Mouse (Mus musculus): ENCODE measurements around the gene Tmem120a.

Gene Tmem120a

DNA sequence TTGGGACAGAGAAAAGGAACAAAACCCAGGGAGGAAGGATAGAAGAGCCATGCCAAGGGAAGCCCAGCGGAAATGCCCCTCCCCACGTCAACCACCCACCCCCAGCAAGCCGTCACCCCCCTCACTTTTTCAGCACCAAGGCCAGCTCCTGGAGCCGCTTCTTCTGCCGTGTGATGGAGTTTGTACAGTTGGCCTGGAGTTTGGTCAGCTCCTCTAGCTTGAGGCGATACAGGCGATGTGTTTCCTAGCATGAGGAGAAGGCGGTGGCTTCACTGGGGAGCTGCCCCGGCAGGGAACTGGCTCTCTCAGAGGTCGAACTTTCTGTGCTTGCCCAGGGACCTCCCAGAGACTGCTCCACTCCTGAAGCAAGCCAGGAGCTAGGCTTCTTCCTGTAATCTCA is 2.1 kb downstream of the Tmem120a start:
- DNase-seq (ENCODE audit: low read depth, low spot score) = peak; percentile 8
- Histone ChIP-seq H3K36me3 (ENCODE audit: control insufficient read depth, insufficient read depth, low read length, poor library complexity, severe bottlenecking) (no peaks in the 10 kb centered on the region), H3K27me3 (ENCODE audit: control insufficient read depth, insufficient read depth, low read length, poor library complexity, severe bottlenecking) (no peaks in the 10 kb centered on the region)

DNA sequence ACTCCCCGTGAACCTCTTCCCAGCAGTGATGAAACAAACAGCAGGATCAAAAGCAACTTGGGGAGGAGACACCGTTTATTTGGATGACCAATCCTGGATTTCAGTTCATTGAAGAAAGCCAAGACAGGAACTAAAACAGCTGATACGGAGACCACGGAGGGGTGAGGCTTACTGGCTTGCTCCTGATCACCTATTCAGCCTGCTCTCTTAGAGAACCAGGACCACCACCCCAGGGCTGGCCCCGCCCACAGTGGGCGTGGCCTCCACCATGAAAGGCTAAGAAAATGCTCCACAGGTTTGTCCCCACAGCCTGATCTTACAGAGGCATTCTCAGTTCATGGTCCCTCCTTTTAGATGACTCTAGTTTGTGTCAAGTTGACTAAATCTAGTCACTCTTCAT is 6.0 kb downstream of the Tmem120a start:
- no peaks in the 10 kb centered on the region; the same call in none of the 2 replicates for H3K36me3 ChIP-seq (ENCODE audit: control insufficient read depth, insufficient read depth, low read length, poor library complexity, severe bottlenecking)
- H3K27me3 ChIP-seq (ENCODE audit: control insufficient read depth, insufficient read depth, low read length, poor library complexity, severe bottlenecking) = no peaks in the 10 kb centered on the region
- no peak for DNase-seq (ENCODE audit: low read depth, low spot score)

DNA sequence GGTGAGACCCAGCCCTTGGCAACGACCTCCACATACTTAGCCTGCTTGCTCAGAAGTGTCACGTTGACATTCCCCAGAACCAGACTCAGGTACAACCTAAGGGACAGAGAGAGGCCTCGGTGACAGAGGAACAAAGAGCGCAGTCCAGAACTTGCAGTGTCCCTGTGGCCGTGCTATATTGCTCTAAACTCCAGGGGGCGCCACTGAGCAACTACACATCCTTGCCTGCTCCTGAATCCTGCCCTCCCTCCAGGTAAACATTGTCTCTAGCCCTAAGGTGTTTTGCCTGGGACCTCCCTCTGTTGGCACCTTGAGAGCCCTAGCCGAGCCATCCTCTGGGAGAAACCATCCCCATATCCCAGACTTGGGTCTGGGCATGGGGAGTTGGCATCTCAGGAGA is 7.1 kb downstream of the Tmem120a start:
- Histone ChIP-seq H3K27me3 (ENCODE audit: control insufficient read depth, insufficient read depth, low read length, poor library complexity, severe bottlenecking) (no peaks in the 10 kb centered on the region), H3K36me3 (ENCODE audit: control insufficient read depth, insufficient read depth, low read length, poor library complexity, severe bottlenecking) (peaks cover 2% of the 10 kb centered on the region)
- DNase-seq (ENCODE audit: low read depth, low spot score) = peak; percentile 50

DNA sequence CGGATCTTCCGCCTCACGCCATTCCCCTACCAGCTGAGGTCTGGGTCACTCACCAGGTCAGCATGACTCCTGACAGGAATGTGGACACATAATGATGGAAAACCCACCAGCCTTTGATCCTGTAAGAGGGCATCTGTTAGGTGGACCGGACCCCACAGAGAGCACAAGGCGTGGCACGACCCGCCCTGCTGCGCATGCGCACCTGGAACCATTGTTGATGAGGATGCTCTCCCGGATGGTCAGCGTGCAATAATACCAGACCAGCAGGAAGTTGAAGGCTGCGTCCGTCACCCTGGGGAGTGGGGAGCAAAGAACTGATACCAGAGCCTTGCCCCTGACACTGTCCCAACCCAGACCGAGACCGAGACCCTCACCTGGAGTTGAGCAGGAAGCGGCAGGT is 7.7 kb downstream of the Tmem120a start:
- peaks cover 2% of the 10 kb centered on the region for H3K36me3 ChIP-seq (ENCODE audit: control insufficient read depth, insufficient read depth, low read length, poor library complexity, severe bottlenecking)
- DNase-seq (ENCODE audit: low read depth, low spot score) = no peak

DNA sequence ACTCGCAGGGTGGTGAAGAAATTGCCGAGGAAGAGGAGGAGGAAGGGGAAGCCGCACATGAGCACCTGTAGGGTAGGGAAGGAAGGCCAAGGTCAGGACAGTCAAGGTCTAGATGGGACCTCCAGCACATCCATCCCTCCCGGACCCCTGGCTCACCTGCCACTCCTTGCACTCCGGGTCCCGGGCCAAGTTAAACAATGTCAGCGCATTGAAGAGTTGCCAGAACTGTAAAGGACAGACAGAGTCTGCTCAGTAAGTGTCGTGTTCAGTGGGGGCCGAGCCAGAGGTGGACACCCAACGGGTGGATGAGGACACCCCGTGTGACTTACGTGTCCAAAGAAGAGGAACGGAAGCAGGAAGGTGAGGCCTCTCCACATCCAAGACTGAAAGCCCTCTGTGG is 8.5 kb downstream of the Tmem120a start:
- no peak for DNase-seq (ENCODE audit: low read depth, low spot score)
- Histone ChIP-seq H3K27me3 (ENCODE audit: control insufficient read depth, insufficient read depth, low read length, poor library complexity, severe bottlenecking) (no peaks in the 10 kb centered on the region), H3K36me3 (ENCODE audit: control insufficient read depth, insufficient read depth, low read length, poor library complexity, severe bottlenecking) (peaks cover 3% of the 10 kb centered on the region)

More for the DNA sequence above, 7.7 kb downstream of the Tmem120a start:
- H3K27me3 ChIP-seq (ENCODE audit: control insufficient read depth, insufficient read depth, low read length, poor library complexity, severe bottlenecking) = no peaks in the 10 kb centered on the region

DNA sequence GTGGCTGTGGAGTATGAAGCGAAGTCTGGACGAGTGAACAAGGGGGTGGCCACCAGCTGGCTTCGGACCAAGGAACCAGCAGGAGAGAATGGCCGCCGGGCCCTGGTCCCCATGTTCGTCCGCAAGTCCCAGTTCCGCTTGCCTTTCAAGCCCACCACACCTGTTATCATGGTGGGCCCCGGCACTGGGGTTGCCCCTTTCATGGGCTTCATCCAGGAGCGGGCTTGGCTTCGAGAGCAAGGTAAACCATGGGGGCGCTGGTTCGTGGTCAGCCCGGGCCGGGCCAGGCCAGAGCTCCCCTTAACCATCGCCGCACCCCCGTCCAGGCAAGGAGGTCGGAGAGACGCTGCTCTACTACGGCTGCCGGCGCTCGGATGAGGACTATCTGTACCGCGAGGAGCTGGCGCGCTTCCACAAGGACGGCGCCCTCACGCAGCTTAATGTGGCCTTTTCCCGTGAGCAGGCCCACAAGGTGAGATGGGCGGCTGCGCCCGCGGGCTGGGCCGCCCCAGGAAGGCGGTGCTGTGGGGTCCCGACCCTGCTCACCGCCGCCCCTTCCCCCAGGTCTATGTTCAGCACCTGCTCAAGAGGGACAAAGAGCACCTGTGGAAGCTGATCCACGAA is 10.1 kb downstream of the Tmem120a start:
- Histone ChIP-seq H3K27me3 (ENCODE audit: control insufficient read depth, insufficient read depth, low read length, poor library complexity, severe bottlenecking) (no peaks in the 10 kb centered on the region), H3K36me3 (ENCODE audit: control insufficient read depth, insufficient read depth, low read length, poor library complexity, severe bottlenecking) (peaks cover 3% of the 10 kb centered on the region)
- DNase-seq (ENCODE audit: low read depth, low spot score) = no peak

DNA sequence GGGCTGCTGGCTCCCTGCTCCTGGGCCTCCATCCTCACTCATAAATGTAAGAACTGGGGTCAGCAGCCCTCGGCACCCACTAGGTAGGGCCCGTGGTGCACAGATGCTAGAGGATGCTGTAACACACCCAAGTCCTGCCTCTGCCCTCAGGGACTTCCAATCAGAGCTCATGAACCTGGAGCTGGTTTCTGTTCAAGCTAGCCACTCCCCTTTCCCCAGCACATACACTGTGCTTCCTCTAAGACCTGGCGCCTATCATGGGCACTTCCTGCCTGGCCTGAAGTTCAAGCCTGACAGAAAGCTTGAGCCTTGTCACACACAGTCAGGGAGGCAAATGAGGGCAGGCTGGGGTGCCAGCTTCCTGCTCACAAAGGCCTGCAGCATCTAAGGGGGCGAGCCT is 11.2 kb downstream of the Tmem120a start:
- no peak for DNase-seq (ENCODE audit: low read depth, low spot score)

DNA sequence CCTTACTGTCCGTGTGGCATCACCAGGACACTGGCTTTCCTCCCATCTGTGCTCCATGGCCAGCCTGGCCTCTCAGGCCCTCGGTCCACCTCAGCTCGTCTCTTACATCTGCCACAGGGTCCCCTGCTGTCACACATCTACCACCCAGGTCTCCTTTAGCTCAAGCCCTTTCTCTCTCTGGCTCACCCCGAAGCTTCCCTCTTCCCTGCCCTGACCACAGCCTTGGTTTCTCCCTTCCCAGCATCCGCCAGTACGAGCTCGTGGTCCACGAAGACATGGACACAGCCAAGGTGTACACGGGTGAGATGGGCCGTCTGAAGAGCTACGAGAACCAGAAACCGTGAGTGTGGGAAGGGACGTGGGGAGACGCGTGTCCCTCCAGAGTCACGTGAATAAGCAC is 12.9 kb downstream of the Tmem120a start:
- H3K36me3 ChIP-seq (ENCODE audit: control insufficient read depth, insufficient read depth, low read length, poor library complexity, severe bottlenecking) = peaks cover 3% of the 10 kb centered on the region
- no peaks in the 10 kb centered on the region for H3K27me3 ChIP-seq (ENCODE audit: control insufficient read depth, insufficient read depth, low read length, poor library complexity, severe bottlenecking)
- DNase-seq (ENCODE audit: low read depth, low spot score) = no peak

More for the DNA sequence above, 11.2 kb downstream of the Tmem120a start:
- no peaks in the 10 kb centered on the region for H3K27me3 ChIP-seq (ENCODE audit: control insufficient read depth, insufficient read depth, low read length, poor library complexity, severe bottlenecking)
- H3K36me3 ChIP-seq (ENCODE audit: control insufficient read depth, insufficient read depth, low read length, poor library complexity, severe bottlenecking) = peaks cover 3% of the 10 kb centered on the region

DNA sequence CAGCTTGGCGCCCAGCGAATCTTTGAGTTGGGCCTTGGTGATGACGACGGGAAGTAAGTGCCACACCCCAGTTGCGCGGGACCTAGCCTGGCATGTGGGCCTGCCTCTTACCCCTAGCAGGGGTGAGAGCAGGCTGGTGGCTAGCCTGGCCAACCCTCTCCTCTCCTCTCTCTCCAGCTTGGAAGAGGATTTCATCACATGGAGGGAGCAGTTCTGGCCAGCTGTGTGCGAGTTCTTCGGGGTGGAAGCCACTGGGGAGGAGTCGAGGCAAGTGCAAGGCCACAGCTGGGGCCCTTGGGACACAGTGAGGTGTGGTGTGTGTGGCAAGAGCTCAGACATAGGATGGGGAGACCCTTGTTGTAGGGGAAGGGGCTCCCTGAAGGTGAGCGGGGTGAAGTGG is 13.3 kb downstream of the Tmem120a start:
- DNase-seq (ENCODE audit: low read depth, low spot score) = no peak
- Histone ChIP-seq H3K36me3 (ENCODE audit: control insufficient read depth, insufficient read depth, low read length, poor library complexity, severe bottlenecking) (peaks cover 3% of the 10 kb centered on the region), H3K27me3 (ENCODE audit: control insufficient read depth, insufficient read depth, low read length, poor library complexity, severe bottlenecking) (no peaks in the 10 kb centered on the region)

DNA sequence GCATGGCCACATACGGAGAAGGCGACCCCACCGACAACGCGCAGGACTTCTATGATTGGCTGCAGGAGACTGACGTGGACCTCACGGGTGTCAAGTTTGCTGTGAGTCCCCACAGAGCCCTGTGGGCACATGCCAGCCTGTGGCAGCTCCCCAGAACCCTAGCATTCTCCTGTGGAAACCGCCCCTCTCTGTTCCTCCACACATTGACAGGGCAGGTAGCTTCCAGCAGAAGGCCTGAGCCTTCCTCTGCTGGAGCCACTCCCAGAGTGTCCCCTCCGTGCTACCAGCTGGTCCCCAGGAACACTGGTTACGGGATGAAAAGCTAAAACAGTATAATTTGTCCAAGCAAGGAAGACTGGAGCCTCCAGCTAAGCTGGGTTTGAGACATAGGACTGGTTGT is 14.0 kb downstream of the Tmem120a start:
- DNase-seq (ENCODE audit: low read depth, low spot score) = no peak
- peaks cover 3% of the 10 kb centered on the region for H3K36me3 ChIP-seq (ENCODE audit: control insufficient read depth, insufficient read depth, low read length, poor library complexity, severe bottlenecking)
- H3K27me3 ChIP-seq (ENCODE audit: control insufficient read depth, insufficient read depth, low read length, poor library complexity, severe bottlenecking) = no peaks in the 10 kb centered on the region

DNA sequence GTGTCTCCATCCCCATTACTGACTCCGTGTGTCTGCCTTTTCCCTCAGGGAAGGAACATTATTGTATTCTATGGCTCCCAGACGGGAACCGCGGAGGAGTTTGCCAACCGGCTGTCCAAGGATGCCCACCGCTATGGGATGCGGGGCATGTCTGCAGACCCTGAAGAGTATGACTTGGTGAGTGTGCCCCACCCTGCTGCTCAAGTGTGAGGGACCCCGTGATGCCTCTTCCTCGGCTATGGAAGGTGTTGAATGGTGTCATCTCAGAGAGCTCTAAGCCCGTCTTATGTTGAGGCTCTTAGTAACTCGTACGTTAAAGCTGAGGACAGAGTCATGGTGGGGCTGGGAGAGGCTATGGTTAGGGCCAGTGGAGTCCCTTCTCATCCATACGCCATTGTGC is 14.9 kb downstream of the Tmem120a start:
- no peak for DNase-seq (ENCODE audit: low read depth, low spot score)
- no peaks in the 10 kb centered on the region for H3K27me3 ChIP-seq (ENCODE audit: control insufficient read depth, insufficient read depth, low read length, poor library complexity, severe bottlenecking)

DNA sequence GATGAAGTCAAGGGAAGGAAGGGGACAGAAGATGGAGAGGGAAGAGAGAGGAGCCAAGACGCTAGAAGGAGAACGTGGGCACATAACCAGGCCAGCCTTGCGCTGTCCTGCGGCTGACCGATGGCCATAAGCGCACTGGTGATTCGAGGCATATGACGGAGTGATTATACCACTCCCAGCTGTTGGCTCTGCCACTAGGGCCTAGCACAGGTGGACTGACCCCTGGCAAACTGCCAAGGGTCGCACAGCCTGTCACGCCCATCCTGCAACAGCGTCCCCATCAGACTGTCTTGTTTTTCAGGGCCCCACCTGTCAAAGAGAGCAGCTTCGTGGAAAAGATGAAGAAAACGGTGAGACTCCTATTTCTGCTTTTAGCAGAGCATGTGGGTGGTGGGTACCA is 15.9 kb downstream of the Tmem120a start:
- H3K27me3 ChIP-seq (ENCODE audit: control insufficient read depth, insufficient read depth, low read length, poor library complexity, severe bottlenecking) = no peaks in the 10 kb centered on the region
- peaks cover 3% of the 10 kb centered on the region; the same call in 1 of the 2 replicates for H3K36me3 ChIP-seq (ENCODE audit: control insufficient read depth, insufficient read depth, low read length, poor library complexity, severe bottlenecking)
- no peak for DNase-seq (ENCODE audit: low read depth, low spot score)

More for the DNA sequence above, 14.9 kb downstream of the Tmem120a start:
- peaks cover 3% of the 10 kb centered on the region for H3K36me3 ChIP-seq (ENCODE audit: control insufficient read depth, insufficient read depth, low read length, poor library complexity, severe bottlenecking)

DNA sequence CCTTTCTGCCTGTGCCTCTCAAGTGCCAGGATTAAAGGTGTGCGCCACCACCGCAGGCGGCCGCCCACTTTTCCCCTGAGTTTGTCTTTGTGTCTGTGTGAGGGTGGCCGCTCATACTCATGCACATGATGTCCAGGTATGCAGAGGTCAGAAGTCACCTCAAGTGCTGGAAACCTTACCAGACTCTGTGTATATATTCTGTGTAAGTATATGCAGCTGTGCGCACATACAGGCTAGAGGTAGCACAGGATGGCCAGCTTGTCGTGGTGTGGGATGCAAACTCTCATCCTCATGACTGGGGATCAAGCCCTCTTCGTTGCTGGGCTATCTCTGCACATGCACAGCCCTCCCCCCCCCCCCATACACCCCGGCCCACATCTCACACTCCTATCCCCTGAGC is 16.4 kb downstream of the Tmem120a start:
- H3K27me3 ChIP-seq (ENCODE audit: control insufficient read depth, insufficient read depth, low read length, poor library complexity, severe bottlenecking) = no peaks in the 10 kb centered on the region
- peaks cover 3% of the 10 kb centered on the region; the same call in 1 of the 2 replicates for H3K36me3 ChIP-seq (ENCODE audit: control insufficient read depth, insufficient read depth, low read length, poor library complexity, severe bottlenecking)
- DNase-seq (ENCODE audit: low read depth, low spot score) = no peak

DNA sequence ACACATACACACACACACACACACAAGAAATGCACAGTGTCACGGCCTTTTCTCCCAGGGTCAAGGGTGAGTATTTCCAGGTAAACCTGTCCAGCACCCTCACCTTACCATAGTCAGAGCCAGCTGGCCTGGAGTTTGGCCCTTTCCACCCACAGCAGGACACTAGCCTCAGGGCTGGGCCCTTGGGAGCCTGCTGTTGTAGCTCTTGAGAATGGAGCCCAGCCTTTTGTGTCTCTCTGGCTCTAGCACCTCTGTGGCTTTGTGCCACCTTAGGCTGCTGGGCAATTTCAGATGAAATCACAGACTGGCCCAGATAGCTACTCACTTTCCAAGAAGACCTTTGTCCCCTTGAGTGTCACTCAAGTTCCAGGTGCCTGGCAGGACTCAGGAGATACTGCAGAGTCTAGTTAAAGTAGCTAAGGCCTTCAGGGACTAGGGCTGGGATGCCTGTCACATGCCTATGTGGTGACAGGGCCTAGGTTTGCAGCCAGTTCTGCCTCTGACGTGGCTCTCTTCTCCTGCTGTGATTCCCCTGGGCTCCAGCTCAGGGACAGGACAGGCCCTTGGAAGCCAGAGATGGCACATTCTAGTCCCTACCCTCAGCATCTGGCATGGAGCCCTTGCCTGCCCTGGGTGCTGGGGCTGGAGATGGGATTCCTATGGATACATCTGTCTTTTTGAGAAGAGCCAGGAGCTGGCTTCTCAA is 17.5 kb downstream of the Tmem120a start:
- Histone ChIP-seq H3K27me3 (ENCODE audit: control insufficient read depth, insufficient read depth, low read length, poor library complexity, severe bottlenecking) (no peaks in the 10 kb centered on the region), H3K36me3 (ENCODE audit: control insufficient read depth, insufficient read depth, low read length, poor library complexity, severe bottlenecking) (0 out of 2 replicates have a peak, but pooled peaks cover 1% of the 10 kb centered on the region)
- DNase-seq (ENCODE audit: low read depth, low spot score) = no peak

DNA sequence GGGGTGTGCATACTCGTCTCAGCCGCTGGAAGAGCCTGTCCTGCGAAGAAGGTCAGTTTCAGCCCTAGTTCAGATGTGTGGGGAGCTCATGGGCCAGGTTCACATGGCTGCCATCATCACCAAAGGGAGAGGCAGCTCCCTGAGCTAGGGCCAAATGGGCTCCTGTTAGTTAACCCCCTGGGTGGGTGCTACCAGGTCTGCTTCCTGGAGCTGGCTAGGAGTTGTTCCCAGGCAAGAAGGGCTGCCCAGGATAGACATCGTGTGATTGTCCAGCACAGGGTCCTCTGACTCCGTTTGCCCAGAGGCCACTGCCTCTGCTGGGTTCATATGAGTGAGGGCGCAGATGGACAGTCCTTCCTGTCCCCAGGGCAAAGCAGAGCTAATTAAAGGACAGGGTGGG is 18.3 kb downstream of the Tmem120a start:
- Histone ChIP-seq H3K36me3 (ENCODE audit: control insufficient read depth, insufficient read depth, low read length, poor library complexity, severe bottlenecking) (0 out of 2 replicates have a peak, but pooled peaks cover 1% of the 10 kb centered on the region), H3K27me3 (ENCODE audit: control insufficient read depth, insufficient read depth, low read length, poor library complexity, severe bottlenecking) (no peaks in the 10 kb centered on the region)
- no peak for DNase-seq (ENCODE audit: low read depth, low spot score)

Measured in splenic B cell, adult 2 months (primary cell).